Mouse (Mus musculus) heart, embryonic 14.5 days (tissue): ENCODE results near the gene Gtf2h2. TPM values are rescaled to one million over a fixed set of nuclear protein-coding genes. Genes with fewer than 3 reads are reported as not detected.
"Not testable (repeated sequence)": the region's sequence is repeated elsewhere in the genome, so short reads cannot be mapped to it uniquely, and the experiment has no call there.

Experiments
- ATAC-seq: fragments of 200-750 bp; cut with Nextera tagmentation; 2 replicates; pipeline ENCODE4 v1.8.0; 2017; ENCODE audit warnings: low read depth, moderate TSS enrichment; ENCODE audit not compliant: insufficient number of reproducible peaks, insufficient read depth, low FRiP score
- H3K27ac ChIP-seq, 2 experiments: fragments of 200-500 bp in 1 of 2; fragments of 300-500 bp in 1 of 2; sonication (generic) in 1 of 2; replicated peaks in 1 of 2; 2 replicates each; pipeline ENCODE4 v1.5.1; 2012 to 2014; ENCODE audit warnings: low read depth in 2 of 2, low read length in 2 of 2, control low read depth in 1 of 2, mild to moderate bottlenecking in 1 of 2, mixed read lengths in 1 of 2; ENCODE audit not compliant: control insufficient read depth in 1 of 2, insufficient read depth in 1 of 2
- H3K27me3 ChIP-seq: fragments of 300-500 bp; sonication (generic); 2 replicates; pipeline ENCODE4 v1.6.1; 2014; ENCODE audit warnings: mild to moderate bottlenecking, low read length, control low read depth; ENCODE audit not compliant: control insufficient read depth, insufficient read depth
- H3K36me3 ChIP-seq: fragments of 300-500 bp; sonication (generic); 2 replicates; pipeline ENCODE4 v1.6.1; 2014; ENCODE audit warnings: mild to moderate bottlenecking, control low read depth, low read length, mixed read lengths; ENCODE audit not compliant: control insufficient read depth, insufficient read depth
- H3K4me1 ChIP-seq, 2 experiments: fragments of 200-500 bp in 1 of 2; fragments of 300-500 bp in 1 of 2; sonication (generic) in 1 of 2; 2 replicates each; pipeline ENCODE4 v1.6.1; 2012 to 2014; ENCODE audit warnings: low read length in 2 of 2, control low read depth in 1 of 2, mixed read lengths in 1 of 2; ENCODE audit not compliant: control insufficient read depth in 2 of 2, insufficient read depth in 2 of 2
- H3K4me2 ChIP-seq: fragments of 300-500 bp; sonication (generic); 2 replicates; pipeline ENCODE4 v1.6.1; 2014; ENCODE audit warnings: mild to moderate bottlenecking, low read length
- H3K4me3 ChIP-seq, 2 experiments: fragments of 200-500 bp in 1 of 2; fragments of 300-500 bp in 1 of 2; sonication (generic) in 1 of 2; 2 replicates each; pipeline ENCODE4 v1.5.1; 2012 to 2014; ENCODE audit warnings: low read length in 2 of 2, mild to moderate bottlenecking in 2 of 2, control low read depth in 1 of 2, low read depth in 1 of 2, moderate library complexity in 1 of 2; ENCODE audit not compliant: control insufficient read depth in 1 of 2, insufficient read depth in 1 of 2
- H3K9ac ChIP-seq: fragments of 300-500 bp; sonication (generic); 2 replicates; pipeline ENCODE4 v1.6.1; 2014; ENCODE audit warnings: mild to moderate bottlenecking, low read length
- H3K9me3 ChIP-seq: fragments of 300-500 bp; sonication (generic); 2 replicates; pipeline ENCODE4 v1.6.1; 2016; ENCODE audit warnings: low read length, control low read depth; ENCODE audit not compliant: control insufficient read depth
- WGBS: fragments of 180-500 bp; shearing (Covaris S2); extraction: QIAGEN DNeasy Blood & Tissue Kit; methylation state at CpG from one replicate; pipeline ENCODE4 v1.1.7; 2014; 5-methylcytosine and 5-hydroxymethylcytosine counted together
- polyA plus RNA-seq: library from polyadenylated mRNA; unstranded; fragments of >200 nt; fragmentation: Nextera tagmentation; extraction: Ambion mirVana; gene quantifications from 2 replicates; pipeline ENCODE4 v1.2.1, GENCODE M21; 2014

Gtf2h2 gene
- polyA plus RNA-seq, 1 experiment from 2014 or later, result 55.4 TPM

DNA sequence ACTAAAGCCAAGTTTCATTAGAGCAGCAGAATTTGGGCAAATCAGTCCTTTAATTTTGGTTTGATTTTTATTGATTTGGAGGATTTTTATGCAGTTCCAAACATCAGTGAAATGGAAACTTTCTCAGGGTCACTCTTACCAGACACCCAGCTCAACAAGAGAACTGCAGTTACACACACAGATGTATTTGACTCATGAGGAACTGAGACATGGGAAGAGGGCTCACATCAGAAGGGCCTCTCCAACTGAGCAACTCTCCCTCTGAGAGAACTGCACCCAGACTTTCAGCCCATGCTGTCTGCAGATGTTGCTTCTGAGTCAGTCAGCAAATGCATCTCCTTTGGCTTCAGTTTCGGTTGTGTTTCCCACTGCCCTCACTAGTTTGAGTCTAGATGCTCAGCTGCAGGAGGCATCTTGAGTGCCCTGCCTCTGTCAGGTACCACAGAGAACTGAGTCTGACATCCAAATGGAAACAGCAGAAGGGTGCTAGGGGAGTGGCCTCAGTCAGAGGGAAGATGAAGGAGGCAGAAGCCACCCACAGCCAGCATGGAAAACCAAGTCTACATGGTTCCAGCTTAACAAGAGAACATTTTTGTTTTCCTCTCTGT lies 55.7 kb downstream of the Gtf2h2 start:
- not testable (repeated sequence) for ATAC-seq, H3K9ac ChIP-seq, H3K36me3 ChIP-seq, H3K9me3 ChIP-seq, H3K27ac ChIP-seq, H3K4me1 ChIP-seq, H3K27me3 ChIP-seq, H3K4me2 ChIP-seq, H3K4me3 ChIP-seq
- WGBS, result 54% methylated on average over 1 of the region's 1 CpGs

DNA sequence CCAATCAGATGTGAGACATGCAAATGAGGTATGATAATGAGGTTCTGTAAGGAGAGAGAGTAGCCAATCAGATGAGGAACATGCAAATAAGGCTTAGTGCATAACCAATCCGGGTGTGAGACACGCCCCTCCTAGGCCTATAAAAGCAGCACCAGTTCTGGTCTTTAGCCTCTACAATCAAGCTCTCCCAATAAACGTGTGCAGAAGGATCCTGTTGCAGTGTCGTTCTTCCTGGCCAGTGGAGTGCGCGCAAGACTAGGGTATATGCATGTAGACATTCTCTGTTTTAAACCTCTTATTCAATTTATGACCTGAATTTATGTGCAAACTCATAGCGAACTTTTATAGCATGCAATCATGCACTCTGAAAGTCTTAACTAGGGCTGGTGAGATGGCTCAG lies 72.4 kb downstream of the Gtf2h2 start:
- H3K4me3 ChIP-seq, H3K27me3 ChIP-seq, H3K27ac ChIP-seq, H3K4me2 ChIP-seq, ATAC-seq, H3K9ac ChIP-seq, H3K4me1 ChIP-seq, H3K9me3 ChIP-seq, H3K36me3 ChIP-seq: not testable (repeated sequence)
- 82% methylated on average over 7 of the region's 7 CpGs for WGBS

DNA sequence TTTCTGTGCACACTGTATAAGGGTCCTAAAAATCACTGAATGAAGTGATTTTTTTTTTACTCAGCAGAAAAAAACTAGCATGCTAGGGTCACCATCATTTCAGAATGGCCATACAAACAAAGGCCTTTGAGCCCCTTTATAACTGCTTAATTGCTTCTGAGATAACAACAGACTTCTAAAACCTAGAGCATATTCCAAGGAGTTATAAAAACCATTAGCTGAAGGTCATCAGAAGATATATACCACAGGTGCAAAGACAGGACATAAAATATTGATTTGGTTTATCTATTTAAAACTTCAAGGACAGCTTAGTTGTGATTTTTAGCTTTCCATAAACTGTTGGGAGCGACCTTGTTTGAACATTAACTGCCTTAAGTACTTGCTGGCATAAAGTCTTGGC lies 78.0 kb downstream of the Gtf2h2 start:
- Histone ChIP-seq H3K27ac (no peak overlapping the region), H3K4me3 (no peak overlapping the region), H3K27me3 (no peaks in the 10 kb centered on the region), H3K36me3 (no peaks in the 10 kb centered on the region), H3K4me2 (no peak overlapping the region), H3K9ac (no peak overlapping the region), H3K9me3 (0 out of 2 replicates have a peak, but pooled peaks cover 2% of the 10 kb centered on the region), H3K4me1 (no peaks in the 10 kb centered on the region)
- 58% methylated on average over 1 of the region's 1 CpGs for WGBS
- no peak for ATAC-seq

Other genes with a start within 250 kb of the Gtf2h2 start
- gene Naip5, start 246.3 kb downstream of the Gtf2h2 start, polyA plus RNA-seq, result 0.20 and 0.22 TPM in 2 replicates
- gene Naip6, start 174.9 kb downstream of the Gtf2h2 start, polyA plus RNA-seq, result 0.08 and 0.20 TPM in 2 replicates
- gene Naip1, start 39.7 kb downstream of the Gtf2h2 start, polyA plus RNA-seq, result not detected in 2 replicates
- 2.0 and 2.1 TPM in 2 replicates for gene Ocln, start 60.1 kb upstream of the Gtf2h2 start, polyA plus RNA-seq
- gene Marveld2, start 124.4 kb upstream of the Gtf2h2 start, polyA plus RNA-seq, result 3.1 and 3.6 TPM in 2 replicates
- gene Ak6, start 158.4 kb upstream of the Gtf2h2 start, polyA plus RNA-seq, result 246 and 262 TPM in 2 replicates
- 25.1 and 26.3 TPM in 2 replicates for gene Rad17, start 158.5 kb upstream of the Gtf2h2 start, polyA plus RNA-seq
- gene Taf9, start 159.0 kb upstream of the Gtf2h2 start, polyA plus RNA-seq, result 6.2 and 8.5 TPM in 2 replicates
- 3.5 and 3.8 TPM in 2 replicates for gene Ccdc125, start 177.1 kb upstream of the Gtf2h2 start, polyA plus RNA-seq
- gene Cdk7, start 238.4 kb upstream of the Gtf2h2 start, polyA plus RNA-seq, result 69.2 and 70.2 TPM in 2 replicates